Mouse (Mus musculus) urinary bladder, adult 18-20 months (tissue): ENCODE measurements at regions not wholly inside any gene's neighbourhood (a gene's known extent, or its start where the extent isn't known, plus 50 kb on each side); places are given as distances from the start of the nearest gene placed in this dataset.

Experiments used
- DNase-seq, 2 experiments: peaks; one replicate each; pipeline ENCODE4 v3.0.0; 2022; ENCODE audit warnings: low spot score in 2 of 2, mixed read lengths in 2 of 2

- no peak for DNase-seq
Observed at GRCm38 (mm10) chr2:169524429-169524828, 63.1 kb downstream of the Gm11011 start.

GRCm38 (mm10) chr2:169519941-169520340 lies 67.6 kb downstream of the Gm11011 start:
- no peak for DNase-seq

GRCm38 (mm10) chr2:169515350-169515749 lies 72.2 kb downstream of the Gm11011 start:
- DNase-seq = no peak

DNA sequence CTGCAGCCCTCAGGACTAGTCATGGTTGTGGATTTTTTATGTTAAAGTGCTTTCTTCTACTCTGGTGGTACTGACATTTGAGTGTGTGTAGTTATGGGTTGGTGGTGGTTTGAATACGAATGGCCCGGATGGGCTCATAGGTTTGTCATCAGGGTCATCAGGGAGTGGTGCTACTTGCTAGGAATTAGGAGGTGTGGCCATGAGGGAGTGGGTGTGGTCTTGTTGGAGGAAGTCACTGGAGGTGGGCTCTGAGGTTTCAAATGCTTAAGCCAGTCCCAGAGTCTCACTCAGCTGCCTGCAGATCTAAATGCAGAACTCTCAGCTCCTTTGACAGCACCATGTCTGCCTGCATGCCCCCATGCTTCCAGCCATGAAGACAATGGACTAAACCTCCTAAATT lies 76.8 kb downstream of the Gm11011 start:
- no peak for DNase-seq

DNA sequence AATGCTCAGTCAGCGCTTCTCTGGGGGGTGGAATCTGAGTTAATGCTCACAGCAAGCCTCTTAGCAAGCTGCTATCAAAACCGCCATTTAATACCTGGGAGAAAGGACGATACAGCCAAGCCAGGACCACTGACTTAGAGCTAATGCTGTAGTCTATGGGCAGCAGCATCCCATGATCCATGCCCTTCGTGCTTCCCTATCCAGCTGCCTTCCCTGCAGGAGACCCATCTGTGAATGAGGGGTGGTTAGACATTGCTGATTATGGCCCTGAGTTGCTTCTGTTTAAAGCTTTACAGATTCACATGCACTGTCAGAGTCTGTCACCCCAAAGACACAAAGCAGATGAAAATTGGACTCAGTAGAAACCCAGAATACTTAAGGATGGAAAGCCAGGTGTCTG lies 78.1 kb downstream of the Gm11011 start:
- no peak for DNase-seq

DNA sequence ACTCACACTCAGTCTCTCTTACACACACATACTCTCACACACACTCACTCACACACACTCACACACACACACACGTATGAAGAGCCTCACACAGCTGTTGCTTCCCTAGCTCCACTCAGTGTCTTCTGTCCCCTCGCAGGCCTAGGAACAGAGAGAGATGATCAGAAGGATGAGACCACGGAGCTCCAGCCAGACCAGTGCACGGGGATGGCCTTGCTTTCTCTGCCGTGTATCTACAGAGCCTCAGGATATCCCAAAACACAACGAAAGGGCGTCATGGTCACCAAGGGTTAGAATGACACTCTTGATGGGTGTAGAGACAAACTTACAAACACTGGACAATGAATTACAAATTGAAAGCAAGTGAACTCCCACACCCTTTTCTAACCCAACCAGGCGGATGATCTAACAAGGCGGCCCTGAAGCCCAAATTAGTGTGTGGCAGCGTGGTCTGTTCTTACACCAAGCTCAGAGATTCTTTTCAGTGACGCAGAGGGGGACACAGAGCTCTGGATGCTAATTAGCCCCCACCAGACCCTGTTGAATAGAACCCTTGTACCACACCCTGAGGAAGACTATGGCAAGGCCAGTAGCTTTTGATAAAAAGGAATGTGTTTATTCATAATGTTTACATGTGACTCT lies 83.0 kb downstream of the Gm11011 start:
- DNase-seq = no peak

- no peak for DNase-seq
Observed at GRCm38 (mm10) chr2:169503598-169503958, 84.0 kb downstream of the Gm11011 start.

GRCm38 (mm10) chr2:169502717-169503597 lies 84.6 kb downstream of the Gm11011 start:
- DNase-seq = no peak

DNA sequence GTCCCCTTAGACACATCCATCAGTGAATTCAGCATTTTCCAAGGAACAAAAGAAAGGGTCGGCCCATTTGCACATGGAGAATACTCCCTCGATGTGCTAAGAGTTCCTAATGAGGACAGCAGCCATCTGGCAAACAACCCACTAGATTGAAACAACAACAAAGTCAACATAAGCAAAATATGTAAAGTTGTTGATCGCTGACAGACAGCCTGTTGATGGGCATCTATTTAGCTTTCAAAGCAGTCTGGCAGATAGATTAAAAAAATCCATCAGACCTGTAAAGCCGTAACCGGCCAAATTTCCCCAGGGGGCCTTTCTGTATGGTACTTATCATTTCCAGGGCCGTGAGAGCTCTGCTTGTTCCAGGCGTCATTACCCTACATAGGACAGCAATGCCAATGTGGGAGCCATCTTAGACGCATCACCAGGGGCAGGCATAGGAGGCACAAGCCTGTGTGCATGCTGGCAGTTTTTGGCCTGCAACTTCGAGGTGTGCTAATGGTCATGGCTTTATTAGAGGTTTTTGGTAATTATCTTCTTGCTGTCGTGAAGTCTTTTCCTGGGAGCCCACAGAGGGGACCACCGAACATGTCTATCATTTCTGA lies 85.7 kb downstream of the Gm11011 start:
- DNase-seq = no peak

DNA sequence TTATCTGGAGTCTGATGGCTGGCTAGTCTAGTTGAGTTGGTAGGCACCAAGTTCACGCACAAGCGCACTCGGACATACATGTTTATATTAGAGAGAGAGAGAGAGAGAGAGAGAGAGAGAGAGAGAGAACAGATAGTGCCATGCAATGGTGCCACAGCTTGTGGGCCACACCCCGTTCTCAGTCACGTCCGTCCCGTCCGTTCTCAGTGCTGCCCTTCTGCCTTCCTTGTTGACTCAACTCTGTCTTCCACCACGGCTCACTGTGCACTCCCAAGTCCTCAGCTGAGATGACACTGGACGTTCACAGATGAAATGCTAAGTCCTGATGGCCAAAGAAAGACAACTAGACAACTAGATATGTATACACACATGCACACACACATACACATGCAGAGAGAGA lies 92.2 kb downstream of the Gm11011 start:
- DNase-seq = no peak

GRCm38 (mm10) chr2:169494503-169495311 lies 92.8 kb downstream of the Gm11011 start:
- DNase-seq = no peak

- DNase-seq = no peak
Observed at GRCm38 (mm10) chr2:169493609-169494275, 93.8 kb downstream of the Gm11011 start.

DNA sequence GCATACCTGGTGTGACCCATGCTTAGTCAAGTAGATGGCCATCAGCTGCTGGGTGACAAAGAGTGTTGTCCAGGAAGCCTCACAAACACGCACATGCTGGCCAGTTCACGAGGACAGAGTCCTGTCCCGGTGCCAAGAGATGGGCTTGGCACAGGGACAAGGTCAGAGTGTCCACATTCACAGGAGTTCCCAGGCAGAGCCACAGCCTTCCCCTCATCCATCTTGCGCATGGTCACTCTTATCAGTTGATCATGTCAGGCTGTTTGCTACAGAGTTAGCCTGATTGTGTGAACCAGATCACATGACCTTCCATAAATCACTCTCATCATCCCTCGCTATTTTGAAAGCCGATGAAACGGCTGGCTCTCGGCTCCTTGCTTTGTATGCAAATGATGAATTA lies 103.6 kb downstream of the Gm11011 start:
- peak in 1 of 2 experiments; percentile 49 for DNase-seq

DNA sequence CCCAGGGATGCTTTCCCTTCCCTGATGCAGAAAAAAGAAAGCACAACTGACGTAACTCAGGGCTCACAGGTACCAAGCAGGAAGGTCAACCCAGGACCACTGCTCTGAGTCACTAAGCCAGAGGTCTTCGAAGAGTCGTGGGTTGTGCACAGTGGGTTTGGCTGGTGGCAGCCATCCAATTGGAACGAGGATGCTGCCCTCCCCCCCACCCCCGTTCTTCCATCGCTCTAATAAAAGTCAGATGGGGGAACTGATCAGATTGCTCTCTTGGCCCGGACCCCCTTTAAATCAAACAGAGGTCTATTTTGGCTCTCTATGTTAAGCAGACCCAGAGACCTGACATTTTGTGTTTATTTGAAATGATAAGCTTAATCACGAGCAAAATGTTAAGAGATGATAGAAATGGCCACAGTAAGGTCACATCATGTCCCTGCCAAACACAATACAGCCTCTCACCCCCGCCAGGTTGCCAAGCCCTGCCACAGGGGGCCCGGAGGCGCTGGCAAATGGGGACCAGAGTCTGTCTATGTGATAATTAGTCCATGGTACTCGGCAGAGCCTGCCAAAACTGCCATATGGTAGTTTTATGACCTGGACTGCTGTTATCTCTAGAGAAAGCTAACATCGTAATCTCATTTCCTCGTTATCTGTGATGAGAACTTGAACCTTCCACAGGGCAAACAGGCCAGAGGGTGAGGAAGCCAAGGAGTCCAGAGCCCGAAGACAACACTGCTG lies 105.6 kb downstream of the Gm11011 start:
- DNase-seq = peak; percentile 26 to 45

- DNase-seq = no peak
Observed at GRCm38 (mm10) chr2:169474418-169475112, 113.0 kb downstream of the Gm11011 start.

GRCm38 (mm10) chr2:169469538-169469937 lies 118.0 kb downstream of the Gm11011 start:
- no peak for DNase-seq

DNA sequence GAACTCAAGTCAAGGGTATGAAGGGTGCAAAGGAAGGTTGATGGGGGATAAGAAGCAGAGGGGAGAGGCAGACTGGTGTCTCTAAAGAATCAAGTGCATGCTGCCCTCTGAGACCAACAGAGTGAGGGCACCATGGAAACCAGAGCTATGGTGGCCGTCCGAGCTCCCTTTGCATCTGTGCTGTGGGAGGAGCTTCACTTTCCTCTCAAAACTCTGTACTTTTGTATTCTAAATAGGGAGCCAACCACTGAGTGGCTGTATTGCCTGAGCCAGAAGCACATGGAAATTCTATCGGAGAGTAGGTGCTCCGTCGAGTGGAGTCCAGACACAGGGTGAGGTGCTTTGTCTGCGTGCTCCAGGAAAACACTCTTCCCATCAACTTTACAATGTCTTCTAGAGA lies 119.9 kb downstream of the Gm11011 start:
- DNase-seq = no peak

DNA sequence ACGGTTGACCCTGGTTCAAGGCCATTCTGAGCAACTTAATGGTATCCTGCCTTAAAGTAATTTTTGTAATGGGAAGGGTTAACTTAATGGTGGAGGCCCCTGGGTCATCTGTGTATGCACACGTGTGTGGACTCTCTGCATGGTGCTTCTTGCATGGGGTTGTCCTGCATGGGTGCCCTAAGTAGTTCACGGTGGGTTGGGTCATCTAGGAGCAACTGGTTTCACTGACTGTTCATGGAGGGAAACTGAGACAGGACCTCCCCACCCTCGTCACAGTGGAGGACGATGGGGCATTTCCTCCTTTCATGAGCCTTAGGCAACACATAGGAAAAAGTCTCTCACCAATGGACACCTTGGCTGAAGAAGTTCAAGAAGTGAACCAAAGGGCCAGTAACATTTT lies 123.4 kb downstream of the Gm11011 start:
- DNase-seq = no peak

- DNase-seq = no peak
Observed at GRCm38 (mm10) chr2:169461491-169462039, 126.0 kb downstream of the Gm11011 start.

- DNase-seq = no peak
Observed at GRCm38 (mm10) chr2:169452956-169453355, 134.6 kb downstream of the Gm11011 start.
